Mouse (Mus musculus) lung, embryonic 15.5 days (tissue): ENCODE data around the gene Ugt1a9. TPM values are rescaled to one million over a fixed set of nuclear protein-coding genes. Genes with fewer than 3 reads are reported as not detected.
A peak's percentile ranks its signal among the peaks of the same experiment; 100 is the strongest.

Experiments
- ATAC-seq: fragments of 200-750 bp; cut with Nextera tagmentation; 2 replicates; pipeline ENCODE4 v1.8.0; 2017; ENCODE audit warnings: moderate number of reproducible peaks, borderline replicate concordance; ENCODE audit not compliant: low FRiP score, low TSS enrichment; ENCODE audit errors: extremely low read depth
- H3K27ac ChIP-seq: fragments of 300-500 bp; sonication (generic); 2 replicates; pipeline ENCODE4 v1.5.1; 2015; ENCODE audit warnings: moderate library complexity, mild to moderate bottlenecking, inconsistent platforms
- H3K27me3 ChIP-seq: fragments of 300-500 bp; sonication (generic); 2 replicates; pipeline ENCODE4 v1.6.1; 2015; ENCODE audit warnings: inconsistent platforms
- H3K36me3 ChIP-seq: fragments of 300-500 bp; sonication (generic); 2 replicates; pipeline ENCODE4 v1.6.1; 2015; ENCODE audit warnings: inconsistent platforms
- H3K4me1 ChIP-seq: fragments of 300-500 bp; sonication (generic); 2 replicates; pipeline ENCODE4 v1.6.1; 2015; ENCODE audit warnings: inconsistent platforms
- H3K4me2 ChIP-seq: fragments of 300-500 bp; sonication (generic); 2 replicates; pipeline ENCODE4 v1.6.1; 2015; ENCODE audit warnings: inconsistent platforms, mild to moderate bottlenecking, moderate library complexity
- H3K4me3 ChIP-seq: fragments of 300-500 bp; sonication (generic); 2 replicates; pipeline ENCODE4 v1.5.1; 2015; ENCODE audit warnings: mild to moderate bottlenecking, inconsistent platforms
- H3K9ac ChIP-seq: fragments of 300-500 bp; sonication (generic); 2 replicates; pipeline ENCODE4 v1.6.1; 2015; ENCODE audit warnings: inconsistent platforms
- H3K9me3 ChIP-seq: fragments of 300-500 bp; sonication (generic); 2 replicates; pipeline ENCODE4 v1.6.1; 2016; ENCODE audit warnings: inconsistent platforms
- WGBS: fragments of 180-500 bp; shearing (Covaris S2); methylation state at CpG from one replicate; pipeline ENCODE4 v1.1.7; 2015; 5-methylcytosine and 5-hydroxymethylcytosine counted together
- polyA plus RNA-seq: library from polyadenylated mRNA; unstranded; fragments of >200 nt; fragmentation: Nextera tagmentation; extraction: Ambion mirVana; gene quantifications from 2 replicates; pipeline ENCODE4 v1.2.1, GENCODE M21; 2015

Ugt1a9 gene
- polyA plus RNA-seq, 1 experiment from 2014 or later = not detected

GRCm38 (mm10) chr1:88248658-88249057 lies 178.1 kb downstream of the Ugt1a9 start:
- H3K4me1 ChIP-seq = no peaks in the 10 kb centered on the region
- 64% methylated on average over 4 of the region's 4 CpGs for WGBS
- no peaks in the 10 kb centered on the region for H3K36me3 ChIP-seq
- peak; percentile 4; the same call in 1 of the 2 replicates for ATAC-seq
- no peaks in the 10 kb centered on the region for H3K27me3 ChIP-seq
- no peak overlapping the region for H3K9ac ChIP-seq
- H3K9me3 ChIP-seq = peaks cover 19% of the 10 kb centered on the region
- no peak overlapping the region for H3K27ac ChIP-seq
- H3K4me3 ChIP-seq = no peak overlapping the region
- H3K4me2 ChIP-seq = no peak overlapping the region

- Histone ChIP-seq H3K4me3 (no peak overlapping the region), H3K9ac (no peak overlapping the region), H3K4me2 (no peak overlapping the region), H3K36me3 (no peaks in the 10 kb centered on the region), H3K27me3 (no peaks in the 10 kb centered on the region), H3K4me1 (no peaks in the 10 kb centered on the region), H3K9me3 (peaks cover 19% of the 10 kb centered on the region), H3K27ac (no peak overlapping the region)
- no peak for ATAC-seq
- 72% methylated on average over 7 of the region's 7 CpGs for WGBS
Measured at GRCm38 (mm10) chr1:88249596-88249995, 179.0 kb downstream of the Ugt1a9 start.

GRCm38 (mm10) chr1:88250023-88250422 lies 179.4 kb downstream of the Ugt1a9 start:
- Histone ChIP-seq H3K4me2 (no peak overlapping the region), H3K4me3 (no peak overlapping the region), H3K27me3 (no peaks in the 10 kb centered on the region), H3K9me3 (peaks cover 19% of the 10 kb centered on the region), H3K9ac (no peak overlapping the region), H3K4me1 (no peaks in the 10 kb centered on the region), H3K36me3 (no peaks in the 10 kb centered on the region), H3K27ac (no peak overlapping the region)
- 78% methylated on average over 5 of the region's 5 CpGs for WGBS
- ATAC-seq = no peak

- 72% methylated on average over 8 of the region's 8 CpGs for WGBS
- no peaks in the 10 kb centered on the region for H3K36me3 ChIP-seq
- H3K4me3 ChIP-seq = no peak overlapping the region
- no peak overlapping the region for H3K27ac ChIP-seq
- no peaks in the 10 kb centered on the region for H3K27me3 ChIP-seq
- no peak overlapping the region for H3K9ac ChIP-seq
- no peaks in the 10 kb centered on the region for H3K4me1 ChIP-seq
- no peak for ATAC-seq
- peaks cover 19% of the 10 kb centered on the region for H3K9me3 ChIP-seq
- no peak overlapping the region for H3K4me2 ChIP-seq
Measured at GRCm38 (mm10) chr1:88253106-88253505, 182.5 kb downstream of the Ugt1a9 start.

- H3K4me3 ChIP-seq = no peak overlapping the region
- peaks cover 19% of the 10 kb centered on the region for H3K9me3 ChIP-seq
- no peak overlapping the region for H3K9ac ChIP-seq
- H3K36me3 ChIP-seq = no peaks in the 10 kb centered on the region
- no peak overlapping the region for H3K4me2 ChIP-seq
- no peak for ATAC-seq
- H3K27ac ChIP-seq = no peak overlapping the region
- no peaks in the 10 kb centered on the region for H3K27me3 ChIP-seq
- WGBS = 69% methylated on average over 6 of the region's 6 CpGs
- no peaks in the 10 kb centered on the region for H3K4me1 ChIP-seq
Measured at GRCm38 (mm10) chr1:88253540-88253939, 182.9 kb downstream of the Ugt1a9 start.

GRCm38 (mm10) chr1:88254793-88255465 lies 184.3 kb downstream of the Ugt1a9 start:
- Histone ChIP-seq H3K9me3 (peaks cover 8% of the 10 kb centered on the region), H3K4me1 (no peaks in the 10 kb centered on the region), H3K27me3 (no peaks in the 10 kb centered on the region), H3K9ac (no peak overlapping the region), H3K4me3 (no peak overlapping the region), H3K36me3 (peaks cover 4% of the 10 kb centered on the region; the same call in 1 of the 2 replicates), H3K27ac (no peak overlapping the region), H3K4me2 (no peak overlapping the region)
- ATAC-seq = no peak
- 83% methylated on average over 12 of the region's 12 CpGs for WGBS

- peaks cover 9% of the 10 kb centered on the region; the same call in 1 of the 2 replicates for H3K36me3 ChIP-seq
- H3K4me1 ChIP-seq = no peaks in the 10 kb centered on the region
- H3K27me3 ChIP-seq = no peaks in the 10 kb centered on the region
- H3K9me3 ChIP-seq = peaks cover 4% of the 10 kb centered on the region; the same call in 1 of the 2 replicates
- H3K9ac ChIP-seq = no peak overlapping the region
- H3K4me3 ChIP-seq = no peak overlapping the region
- H3K4me2 ChIP-seq = no peak overlapping the region
- no peak for ATAC-seq
- WGBS = 51% methylated on average over 2 of the region's 2 CpGs
- no peak overlapping the region for H3K27ac ChIP-seq
Measured at GRCm38 (mm10) chr1:88255466-88255857, 184.9 kb downstream of the Ugt1a9 start.

- ATAC-seq = no peak
- Histone ChIP-seq H3K9me3 (no peaks in the 10 kb centered on the region; the same call in 1 of the 2 replicates), H3K4me2 (no peak overlapping the region), H3K9ac (no peak overlapping the region), H3K4me3 (no peak overlapping the region), H3K36me3 (peaks cover 15% of the 10 kb centered on the region; the same call in 1 of the 2 replicates), H3K4me1 (no peaks in the 10 kb centered on the region), H3K27ac (no peak overlapping the region), H3K27me3 (no peaks in the 10 kb centered on the region)
- WGBS = 77% methylated on average over 13 of the region's 13 CpGs
Measured at GRCm38 (mm10) chr1:88255989-88256754, 185.6 kb downstream of the Ugt1a9 start.

GRCm38 (mm10) chr1:88256886-88257663 lies 186.5 kb downstream of the Ugt1a9 start:
- no peaks in the 10 kb centered on the region; the same call in 1 of the 2 replicates for H3K9me3 ChIP-seq
- no peak for ATAC-seq
- H3K27ac ChIP-seq = no peak overlapping the region

GRCm38 (mm10) chr1:88257681-88258080 lies 187.1 kb downstream of the Ugt1a9 start:
- ATAC-seq = no peak
- no peak overlapping the region for H3K4me3 ChIP-seq
- no peak overlapping the region for H3K9ac ChIP-seq
- H3K4me1 ChIP-seq = no peaks in the 10 kb centered on the region
- peaks cover 30% of the 10 kb centered on the region for H3K36me3 ChIP-seq
- no peak overlapping the region for H3K4me2 ChIP-seq
- WGBS = 81% methylated on average over 6 of the region's 6 CpGs
- no peaks in the 10 kb centered on the region for H3K27me3 ChIP-seq
- H3K9me3 ChIP-seq = no peaks in the 10 kb centered on the region; the same call in 1 of the 2 replicates
- no peak overlapping the region for H3K27ac ChIP-seq

More at GRCm38 (mm10) chr1:88256886-88257663, 186.5 kb downstream of the Ugt1a9 start:
- Histone ChIP-seq H3K27me3 (no peaks in the 10 kb centered on the region), H3K4me3 (no peak overlapping the region), H3K4me2 (no peak overlapping the region), H3K4me1 (no peaks in the 10 kb centered on the region), H3K9ac (no peak overlapping the region), H3K36me3 (peaks cover 24% of the 10 kb centered on the region)
- 71% methylated on average over 10 of the region's 10 CpGs for WGBS

GRCm38 (mm10) chr1:88258361-88258760 lies 187.8 kb downstream of the Ugt1a9 start:
- WGBS = 62% methylated on average over 6 of the region's 6 CpGs
- no peak overlapping the region for H3K9ac ChIP-seq
- no peak for ATAC-seq

More at GRCm38 (mm10) chr1:88258361-88258760, 187.8 kb downstream of the Ugt1a9 start:
- no peak overlapping the region for H3K4me3 ChIP-seq
- no peaks in the 10 kb centered on the region for H3K27me3 ChIP-seq
- no peaks in the 10 kb centered on the region for H3K4me1 ChIP-seq
- H3K4me2 ChIP-seq = no peak overlapping the region
- H3K36me3 ChIP-seq = peaks cover 37% of the 10 kb centered on the region
- H3K27ac ChIP-seq = no peak overlapping the region
- no peaks in the 10 kb centered on the region; the same call in 1 of the 2 replicates for H3K9me3 ChIP-seq
